8 mouse cellular contexts compared by ENCODE assay signal in the genomic region with DNA sequence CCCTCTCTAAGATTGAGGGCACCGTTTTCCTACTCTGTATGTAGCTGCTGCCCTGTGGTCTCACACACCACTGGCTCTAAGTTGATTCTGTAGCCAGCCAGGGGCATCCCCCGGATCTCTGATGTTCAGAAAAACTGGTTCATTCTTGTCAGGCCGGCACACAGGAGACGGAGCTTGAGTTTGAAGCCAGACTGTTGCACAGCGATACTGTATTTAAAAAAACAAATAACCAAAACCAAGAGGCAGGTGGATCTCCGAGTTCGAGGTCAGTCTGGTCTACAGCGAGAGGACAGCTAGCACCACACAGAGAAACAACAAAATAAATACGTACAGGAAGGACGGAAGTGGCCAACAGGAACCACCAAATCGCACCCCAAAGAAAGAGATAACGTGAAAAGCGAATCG. TPM values are rescaled to one million over a fixed set of nuclear protein-coding genes. Genes with fewer than 3 reads are reported as not detected.
DNase-seq lines count a peak whose midpoint lies in the region; ATAC-seq and TF ChIP-seq lines count a peak whose summit lies in the region.

No protein-coding gene starts in this region.

- WGBS in forebrain, embryonic 14.5 days = 1% methylated on average over 14 of the region's 14 CpGs
- under 1% methylated on average over 14 of the region's 14 CpGs for WGBS in liver, embryonic 11.5 days

- peaks cover 8% of the 10 kb centered on the region; the same call in 1 of the 2 replicates for H3K4me1 ChIP-seq in forebrain, embryonic 14.5 days (ENCODE audit: control insufficient read depth, insufficient read depth, low read length)
- H3K4me1 ChIP-seq in liver, embryonic 11.5 days (replicated peaks; ENCODE audit: control insufficient read depth, insufficient read depth, low read length) = peaks cover 17% of the 10 kb centered on the region

- no peak for TF ChIP-seq CTCF in layer of hippocampus, adult 2 months (conservative IDR thresholded peaks at IDR 0.05)
- no peak for TF ChIP-seq CTCF in Patski (IDR thresholded peaks at IDR 0.05)

- H3K27ac ChIP-seq in layer of hippocampus, adult 2 months = peak overlapping the region; percentile 98
- peak overlapping the region; percentile 90 for H3K27ac ChIP-seq in forebrain, embryonic 14.5 days (ENCODE audit: low read depth, low read length)
- H3K27ac ChIP-seq in liver, embryonic 11.5 days (ENCODE audit: low read depth, low read length) = peak overlapping the region; percentile 92

- H3K4me3 ChIP-seq in layer of hippocampus, adult 2 months = peak overlapping the region; percentile 82
- peak overlapping the region; percentile 90 for H3K4me3 ChIP-seq in forebrain, embryonic 14.5 days (ENCODE audit: low read depth, low read length)
- H3K4me3 ChIP-seq in liver, embryonic 11.5 days (ENCODE audit: low read depth, low read length) = peak overlapping the region; percentile 95

- ATAC-seq in Patski = peak; percentile 23
- peak; percentile 22 for ATAC-seq in forebrain, embryonic 14.5 days
- peak; percentile 22 for ATAC-seq in liver, embryonic 11.5 days (replicated peaks; ENCODE audit: low FRiP score)

- CTCF ChIA-PET in Patski (lab: Charles Lee) = interaction anchor here (1.2 kb wide), 1 partner anchor 22 kb away, joined by 3 read pairs; no protein-coding TSS in a partner anchor

- no peak for DNase-seq in layer of hippocampus, adult 2 months (ENCODE audit: low spot score in 2 of 2)
- no peak for DNase-seq in layer of hippocampus, postnatal 14 days (ENCODE audit: low spot score in 2 of 2)
- DNase-seq in Patski (ENCODE audit: low read depth, low spot score) = no peak
- DNase-seq in forebrain, embryonic 14.5 days (ENCODE audit: low spot score) = no peak
- no peak for DNase-seq in liver, embryonic 11.5 days (ENCODE audit: low spot score)
- DNase-seq in retina, embryonic 14.5 days (ENCODE audit: low spot score) = peak; percentile 49
- no peak for DNase-seq in left cerebral cortex, adult 8-10 months (ENCODE audit: low spot score in 2 of 2)
- no peak for DNase-seq in urinary bladder, adult 2 months (ENCODE audit: low spot score)

- peak overlapping the region; percentile 87 for H3K9ac ChIP-seq in forebrain, embryonic 14.5 days (ENCODE audit: low read length)
- H3K9ac ChIP-seq in liver, embryonic 11.5 days (ENCODE audit: low read depth, low read length) = peak overlapping the region; percentile 99

- POLR2A ChIA-PET in Patski (lab: Charles Lee) = interaction anchor here (1.0 to 1.7 kb wide), 2 partner anchors 17 to 158 kb away, joined by 6 to 8 read pairs; no protein-coding TSS in a partner anchor

- in situ Hi-C loops in Patski (cut with MboI; ENCODE audit: low pct_unique_long_range_greater_than_20kb) = loop anchor here (10.0 kb wide), 1 partner anchor 230 kb away; no protein-coding TSS in a partner anchor

- H3K27me3 ChIP-seq in Patski = no peaks in the 10 kb centered on the region
- H3K27me3 ChIP-seq in forebrain, embryonic 14.5 days (replicated peaks; ENCODE audit: control insufficient read depth, insufficient read depth, low read length) = no peaks in the 10 kb centered on the region
- H3K27me3 ChIP-seq in liver, embryonic 11.5 days (replicated peaks; ENCODE audit: control insufficient read depth, insufficient read depth, low read length) = no peaks in the 10 kb centered on the region

- H3K36me3 ChIP-seq in forebrain, embryonic 14.5 days (ENCODE audit: control insufficient read depth, insufficient read depth, low read length) = peaks cover 4% of the 10 kb centered on the region; the same call in 1 of the 2 replicates
- peaks cover 5% of the 10 kb centered on the region; the same call in 1 of the 2 replicates for H3K36me3 ChIP-seq in liver, embryonic 11.5 days (ENCODE audit: control insufficient read depth, insufficient read depth, low read length)

- peak overlapping the region; percentile 83 for H3K4me2 ChIP-seq in forebrain, embryonic 14.5 days (ENCODE audit: low read length)
- H3K4me2 ChIP-seq in liver, embryonic 11.5 days = peak overlapping the region; percentile 93

- no peaks in the 10 kb centered on the region for H3K9me3 ChIP-seq in forebrain, embryonic 14.5 days (replicated peaks; ENCODE audit: control insufficient read depth, low read length)
- no peaks in the 10 kb centered on the region for H3K9me3 ChIP-seq in liver, embryonic 11.5 days (ENCODE audit: control insufficient read depth, low read length)

RNA-seq across cellular contexts. Expression of gene Spg7, which starts 2.1 kb away (rescaled TPM):
- total RNA-seq in layer of hippocampus, adult 2 months (2021) = 10 to 100 TPM; 63.4 to 66.3 TPM
- 10 to 100 TPM; 64.7 to 81.9 TPM for total RNA-seq in layer of hippocampus, postnatal 14 days (2021)
- 143 TPM for polyA plus RNA-seq in Patski (2021)
- 34.2 and 38.2 TPM in 2 replicates for polyA plus RNA-seq in forebrain, embryonic 14.5 days (2014; fragmentation: Nextera tagmentation; extraction: Ambion mirVana)
- polyA plus RNA-seq in liver, embryonic 11.5 days (2014; fragmentation: Nextera tagmentation; extraction: Ambion mirVana) = 41.3 and 46.0 TPM in 2 replicates
- total RNA-seq in left cerebral cortex, adult 8-10 months (2022) = 10 to 100 TPM; 54.2 to 66.2 (median 63.3) TPM
- polyA plus RNA-seq in urinary bladder, adult 2 months (2012; rRNA removed) = 56.0 and 63.5 TPM in 2 replicates

RNA-seq across cellular contexts. Expression of gene Ankrd11, which starts 22.7 kb away (rescaled TPM):
- total RNA-seq in layer of hippocampus, adult 2 months (2021) = 100 to 1,000 TPM; 165 to 176 TPM
- 100 to 1,000 TPM; 152 to 159 TPM for total RNA-seq in layer of hippocampus, postnatal 14 days (2021)
- 76.4 TPM for polyA plus RNA-seq in Patski (2021)
- polyA plus RNA-seq in forebrain, embryonic 14.5 days (2014; fragmentation: Nextera tagmentation; extraction: Ambion mirVana) = 32.1 and 34.9 TPM in 2 replicates
- polyA plus RNA-seq in liver, embryonic 11.5 days (2014; fragmentation: Nextera tagmentation; extraction: Ambion mirVana) = 49.2 and 53.8 TPM in 2 replicates
- 100 to 1,000 TPM; 146 to 152 (median 151) TPM for total RNA-seq in left cerebral cortex, adult 8-10 months (2022)
- 37.9 and 57.1 TPM in 2 replicates for polyA plus RNA-seq in urinary bladder, adult 2 months (2012; rRNA removed)

RNA-seq across cellular contexts. Expression of gene Rpl13, which starts 37.3 kb away (rescaled TPM):
- 100 to 1,000 TPM; 418 to 466 TPM for total RNA-seq in layer of hippocampus, adult 2 months (2021)
- 100 to 1,000 TPM; 390 to 435 TPM for total RNA-seq in layer of hippocampus, postnatal 14 days (2021)
- polyA plus RNA-seq in Patski (2021) = 1,017 TPM
- 1,075 and 1,254 TPM in 2 replicates for polyA plus RNA-seq in forebrain, embryonic 14.5 days (2014; fragmentation: Nextera tagmentation; extraction: Ambion mirVana)
- polyA plus RNA-seq in liver, embryonic 11.5 days (2014; fragmentation: Nextera tagmentation; extraction: Ambion mirVana) = 1,965 and 2,035 TPM in 2 replicates
- total RNA-seq in left cerebral cortex, adult 8-10 months (2022) = 100 to 1,000 TPM; 401 to 484 (median 442) TPM
- polyA plus RNA-seq in urinary bladder, adult 2 months (2012; rRNA removed) = 2,261 and 2,538 TPM in 2 replicates

RNA-seq across cellular contexts. Expression of gene Cpne7, which starts 52.4 kb away (rescaled TPM):
- 100 to 1,000 TPM; 257 to 313 TPM for total RNA-seq in layer of hippocampus, adult 2 months (2021)
- total RNA-seq in layer of hippocampus, postnatal 14 days (2021) = 100 to 1,000 TPM; 319 to 359 TPM
- 0.05 TPM for polyA plus RNA-seq in Patski (2021)
- 1.0 and 2.7 TPM in 2 replicates for polyA plus RNA-seq in forebrain, embryonic 14.5 days (2014; fragmentation: Nextera tagmentation; extraction: Ambion mirVana)
- polyA plus RNA-seq in liver, embryonic 11.5 days (2014; fragmentation: Nextera tagmentation; extraction: Ambion mirVana) = 5.2 and 5.9 TPM in 2 replicates
- 10 to 100 TPM; 46.8 to 60.2 (median 57.2) TPM for total RNA-seq in left cerebral cortex, adult 8-10 months (2022)
- 4.7 and 4.9 TPM in 2 replicates for polyA plus RNA-seq in urinary bladder, adult 2 months (2012; rRNA removed)
